In genomic region chr19:55250451-55250850, GRCm38 (mm10) we compare ENCODE assay signal across 21 mouse cellular contexts. TPM values are rescaled to one million over a fixed set of nuclear protein-coding genes. Genes with fewer than 3 reads are reported as not detected.
"Had no signal": no experiment of that assay in that cellular context is flagged by ENCODE, and none has a peak within 500 bp of the region (broad histone marks: within the 10 kb centered on the region; RNA-seq: fewer than 3 reads in every experiment).

No protein-coding gene starts in this region.

- H3K4me3 ChIP-seq: kidney, embryonic 15.5 days; left cerebral cortex, adult 2 months; liver, embryonic 13.5 days; midbrain, embryonic 12.5 days; midbrain, embryonic 15.5 days; neural tube, embryonic 12.5 days; neural tube, embryonic 15.5 days; stomach, embryonic 15.5 days had no signal

- H3K4me2 ChIP-seq: kidney, embryonic 15.5 days; liver, embryonic 13.5 days; lung, embryonic 14.5 days; midbrain, embryonic 12.5 days; midbrain, embryonic 15.5 days; neural tube, embryonic 12.5 days; neural tube, embryonic 15.5 days; stomach, embryonic 15.5 days had no signal

- H3K27me3 ChIP-seq: kidney, embryonic 15.5 days; liver, embryonic 13.5 days; midbrain, embryonic 12.5 days; midbrain, embryonic 15.5 days; neural tube, embryonic 12.5 days; neural tube, embryonic 15.5 days; stomach, embryonic 15.5 days had no signal

- ATAC-seq: lung, postnatal 0 days; midbrain, embryonic 15.5 days had no signal

- H3K9ac ChIP-seq: kidney, embryonic 15.5 days; liver, embryonic 13.5 days; lung, embryonic 14.5 days; midbrain, embryonic 12.5 days; midbrain, embryonic 15.5 days; neural tube, embryonic 12.5 days; neural tube, embryonic 15.5 days; stomach, embryonic 15.5 days had no signal

- DNase-seq: kidney, adult 8-10 months; kidney, postnatal 10 days; kidney, postnatal 36 days; layer of hippocampus, postnatal 36 days; liver, embryonic 13.5 days; lung, embryonic 14.5 days; lung, postnatal 36 days; right cerebral cortex, adult 18-20 months; right cerebral cortex, postnatal 14 days; right cerebral cortex, postnatal 4 days; spleen, adult 18-20 months; thymus, postnatal 36 days had no signal

- H3K9me3 ChIP-seq: kidney, embryonic 15.5 days; liver, embryonic 13.5 days; midbrain, embryonic 12.5 days; midbrain, embryonic 15.5 days; neural tube, embryonic 12.5 days; neural tube, embryonic 15.5 days; stomach, embryonic 15.5 days had no signal

- H3K27ac ChIP-seq: kidney, embryonic 15.5 days; left cerebral cortex, adult 2 months; liver, embryonic 13.5 days; midbrain, embryonic 12.5 days; midbrain, embryonic 15.5 days; neural tube, embryonic 12.5 days; neural tube, embryonic 15.5 days; stomach, embryonic 15.5 days had no signal

- H3K36me3 ChIP-seq: kidney, embryonic 15.5 days; liver, embryonic 13.5 days; midbrain, embryonic 12.5 days; midbrain, embryonic 15.5 days; neural tube, embryonic 12.5 days; neural tube, embryonic 15.5 days; stomach, embryonic 15.5 days had no signal

RNA-seq across cellular contexts. Expression of gene Gucy2g, which starts 9.4 kb away (rescaled TPM):
- polyA plus RNA-seq: limb, embryonic 11.5 days; liver, embryonic 13.5 days; lung, embryonic 14.5 days; midbrain, embryonic 12.5 days; midbrain, embryonic 15.5 days; neural tube, embryonic 12.5 days had no signal
